Mouse (Mus musculus) layer of hippocampus, postnatal 10 days (tissue): ENCODE results near the gene Dpep1. TPM values are rescaled to one million over a fixed set of nuclear protein-coding genes. Genes with fewer than 3 reads are reported as not detected.
"Not testable (repeated sequence)": the region's sequence is repeated elsewhere in the genome, so short reads cannot be mapped to it uniquely, and the experiment has no call there.

Experiments
- DNase-seq, 2 experiments: peaks; one replicate each; pipeline ENCODE4 v3.0.0; 2021; ENCODE audit warnings: low spot score in 2 of 2
- long read RNA-seq: library from polyadenylated mRNA; stranded (forward); transcript quantifications from one replicate; pipeline ENCODE4 v2.0.0, GENCODE M21; 2023
- total RNA-seq, 2 experiments: library from RNA; stranded (reverse); gene quantifications; 2 replicates each; pipeline ENCODE4 v1.2.3; 2021

The Dpep1 gene
- under 1 TPM; 0.25 to 0.41 TPM for total RNA-seq
- long read RNA-seq, partial matches to known transcripts: 0 of 2 reads
- long read RNA-seq, other reads (novel, unspliced or antisense): 0 of 2 reads

- no peak for DNase-seq
Observed at GRCm38 (mm10) chr8:123185566-123186409, at the start of gene Dpep1. Gene Dpep1 (plus strand): TSS chr8:123186242.

GRCm38 (mm10) chr8:123136287-123136686 lies 49.8 kb upstream of the Dpep1 start:
- no peak for DNase-seq

- peak; percentile 54 to 62 for DNase-seq
Observed at GRCm38 (mm10) chr8:123137645-123138077, 48.4 kb upstream of the Dpep1 start.

- DNase-seq: no peak
Observed at GRCm38 (mm10) chr8:123138741-123139140, 47.3 kb upstream of the Dpep1 start.

- peak; percentile 77 to 82 for DNase-seq
Observed at GRCm38 (mm10) chr8:123141741-123142462, 44.1 kb upstream of the Dpep1 start.

- DNase-seq: peak in 1 of 2 experiments; percentile 47
Observed at GRCm38 (mm10) chr8:123145279-123145678, 40.8 kb upstream of the Dpep1 start.

GRCm38 (mm10) chr8:123146390-123146789 lies 39.7 kb upstream of the Dpep1 start:
- DNase-seq: peak in 1 of 2 experiments; percentile 30

GRCm38 (mm10) chr8:123150737-123151171 lies 35.3 kb upstream of the Dpep1 start:
- DNase-seq: no peak

GRCm38 (mm10) chr8:123155177-123155576 lies 30.9 kb upstream of the Dpep1 start:
- DNase-seq: peak in 1 of 2 experiments; percentile 15

GRCm38 (mm10) chr8:123156070-123156773 lies 29.8 kb upstream of the Dpep1 start:
- DNase-seq: no peak

GRCm38 (mm10) chr8:123157888-123158465 lies 28.1 kb upstream of the Dpep1 start, which contains the start of gene Sult5a1:
Gene Sult5a1 (minus strand): TSS chr8:123158315.
- DNase-seq: peak in 1 of 2 experiments; percentile 9

GRCm38 (mm10) chr8:123181391-123181790 lies 4.7 kb upstream of the Dpep1 start:
- no peak for DNase-seq

GRCm38 (mm10) chr8:123188006-123188405 lies 2.0 kb downstream of the Dpep1 start:
- DNase-seq: no peak

GRCm38 (mm10) chr8:123188841-123189240 lies 2.8 kb downstream of the Dpep1 start:
- DNase-seq: no peak

GRCm38 (mm10) chr8:123190678-123191077 lies 4.6 kb downstream of the Dpep1 start:
- peak; percentile 80 to 88 for DNase-seq

- no peak for DNase-seq
Observed at GRCm38 (mm10) chr8:123191908-123192307, 5.9 kb downstream of the Dpep1 start.

- DNase-seq: no peak
Observed at GRCm38 (mm10) chr8:123193771-123194170, 7.7 kb downstream of the Dpep1 start.

GRCm38 (mm10) chr8:123197016-123197415 lies 11.0 kb downstream of the Dpep1 start:
- not testable (repeated sequence) for DNase-seq

- DNase-seq: no peak
Observed at GRCm38 (mm10) chr8:123199864-123200263, 13.8 kb downstream of the Dpep1 start.

GRCm38 (mm10) chr8:123202288-123202687 lies 16.2 kb downstream of the Dpep1 start:
- DNase-seq: peak; percentile 88 to 89

- no peak for DNase-seq
Observed at GRCm38 (mm10) chr8:123203571-123203970, 17.5 kb downstream of the Dpep1 start.
